Mouse (Mus musculus): ENCODE measurements around the gene Kcnn4.
A peak's percentile ranks its signal among the peaks of the same experiment; 100 is the strongest.

Kcnn4 gene

DNA sequence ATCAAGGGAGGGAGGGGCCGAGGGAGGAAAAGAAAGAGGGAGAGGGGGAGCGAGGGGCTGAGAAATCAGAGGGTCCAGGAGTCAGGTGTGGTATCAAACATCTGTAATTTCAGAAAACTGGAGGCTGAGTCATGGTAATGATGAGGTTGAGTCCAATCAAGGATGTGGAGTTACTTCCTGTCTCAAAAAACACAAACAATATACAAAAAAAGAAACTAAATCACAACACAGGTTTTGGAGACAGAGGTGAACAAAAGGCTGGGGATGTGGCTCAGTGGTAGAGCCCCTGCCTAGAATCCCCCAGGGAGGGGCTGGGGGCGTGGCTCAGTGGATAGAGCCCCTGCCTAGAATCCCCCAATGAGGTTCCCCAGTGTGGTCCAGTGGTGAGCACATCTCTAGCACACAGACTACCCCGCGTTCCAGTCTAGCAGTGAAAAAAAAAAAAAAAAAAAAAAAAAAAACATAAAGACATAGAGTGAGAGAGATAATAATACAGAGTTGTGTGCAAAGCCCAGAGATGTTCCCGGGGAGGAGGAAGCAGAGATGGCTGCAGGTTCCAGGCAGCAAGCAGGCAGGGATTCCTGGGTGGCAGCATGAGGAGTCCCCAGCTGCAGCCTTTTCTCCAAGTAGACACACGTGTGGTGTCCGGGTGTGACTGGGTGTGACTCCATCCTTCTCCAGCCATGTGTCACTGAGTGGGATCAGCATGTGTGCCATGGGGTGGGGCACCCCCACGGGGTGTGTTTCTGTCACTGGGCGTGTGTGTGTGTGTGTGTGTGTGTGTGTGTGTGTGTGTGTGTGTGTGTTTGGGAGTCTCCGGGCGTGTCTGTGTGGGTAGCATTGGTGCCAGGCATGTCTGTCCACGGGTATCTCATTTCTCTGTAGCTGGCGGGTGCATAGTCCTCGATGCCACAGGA is 3.1 kb upstream of the Kcnn4 start:
- DNase-seq, result no peak

DNA sequence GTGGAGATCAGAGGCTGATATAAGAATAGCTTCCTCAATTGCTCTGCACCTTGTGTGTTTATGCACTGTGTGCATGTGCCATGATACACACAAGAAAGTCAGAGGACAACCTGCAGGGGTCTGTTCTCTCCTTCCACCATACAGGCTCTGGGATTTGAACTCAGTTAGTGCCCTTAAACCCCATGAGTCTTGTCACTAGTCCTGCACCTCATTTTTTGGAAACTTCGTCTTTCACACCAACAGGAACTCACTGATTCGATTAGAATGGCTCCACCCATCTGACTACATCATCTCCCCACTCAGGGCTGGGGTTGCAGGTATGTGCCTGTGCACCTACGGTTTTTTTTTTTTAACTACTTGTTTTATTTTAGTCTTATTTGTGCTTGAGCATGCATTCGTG is 1.8 kb upstream of the Kcnn4 start:
- DNase-seq, result no peak

DNA sequence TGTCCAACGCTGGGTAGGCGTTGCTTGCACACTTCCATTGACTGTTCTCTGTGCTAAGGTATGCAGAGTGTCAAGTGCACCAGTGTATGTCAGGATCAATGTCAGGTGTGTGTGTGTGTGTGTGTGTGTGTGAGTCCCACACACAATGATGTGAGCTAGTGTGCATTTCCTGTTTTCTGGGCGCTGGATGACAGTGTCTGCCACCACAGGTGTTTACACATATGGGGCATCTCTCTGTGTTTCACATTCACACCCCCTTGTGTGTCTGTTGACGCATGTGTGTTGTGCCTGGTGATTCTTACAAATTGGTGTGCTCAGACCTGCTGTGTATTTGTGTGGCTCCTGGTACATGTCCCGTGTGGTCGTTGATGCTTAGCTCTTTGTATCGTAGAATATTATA is 1.1 kb upstream of the Kcnn4 start:
- no peak for DNase-seq

DNA sequence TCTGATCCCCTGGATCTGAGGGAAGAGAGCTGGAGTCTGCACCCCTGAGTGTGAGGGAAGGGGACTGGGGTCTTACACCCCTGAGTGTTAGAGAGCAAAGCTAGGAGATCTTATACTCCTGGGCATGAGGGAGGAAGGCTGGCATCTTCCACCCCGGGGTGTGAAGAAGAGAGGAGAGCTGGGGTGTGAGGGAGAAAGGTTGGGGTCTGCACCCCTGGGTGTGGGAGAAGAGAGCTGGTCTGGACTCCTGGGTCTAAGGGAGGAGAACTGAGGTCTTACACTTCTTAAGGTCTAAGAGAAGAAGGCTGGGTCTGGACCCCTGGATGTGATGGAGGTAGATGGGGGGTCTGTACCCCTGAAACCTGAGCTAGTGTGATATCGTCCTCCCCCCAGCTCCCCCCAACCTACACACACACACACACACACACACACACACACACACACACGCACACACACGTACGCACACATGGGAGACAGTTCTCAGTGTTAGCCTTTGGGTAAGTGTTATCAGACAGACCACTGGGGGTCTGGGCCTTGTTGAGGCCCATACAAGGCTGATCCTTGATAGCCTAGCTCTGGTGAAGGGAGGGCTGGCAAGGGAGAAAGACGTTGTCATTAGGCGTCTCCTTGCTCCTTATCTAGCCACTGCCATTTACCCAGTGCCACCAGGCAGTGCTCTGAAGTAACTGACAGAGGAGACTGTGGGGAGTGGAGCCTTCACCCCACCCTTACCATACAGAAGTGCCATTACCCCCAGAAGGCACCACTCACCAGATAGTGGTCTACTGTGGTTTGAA is 1.1 kb downstream of the Kcnn4 start:
- no peak for DNase-seq

DNA sequence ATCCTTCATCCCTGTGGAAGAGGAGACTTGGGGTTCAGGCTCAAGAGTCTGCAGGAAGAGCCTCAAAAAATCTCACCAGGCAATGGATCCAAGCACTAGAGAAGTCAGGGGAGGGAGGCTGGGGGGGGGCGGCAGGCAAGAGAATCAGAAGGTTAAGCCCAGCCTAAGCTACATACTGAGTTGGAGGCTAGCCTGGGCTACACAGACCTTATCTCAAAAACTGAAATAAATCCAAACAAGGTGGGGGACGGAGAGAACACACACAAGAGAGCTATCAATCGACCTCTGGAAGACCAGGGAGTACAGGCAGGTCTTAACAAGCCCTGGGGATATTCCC is 1.7 kb downstream of the Kcnn4 start:
- no peak for DNase-seq

DNA sequence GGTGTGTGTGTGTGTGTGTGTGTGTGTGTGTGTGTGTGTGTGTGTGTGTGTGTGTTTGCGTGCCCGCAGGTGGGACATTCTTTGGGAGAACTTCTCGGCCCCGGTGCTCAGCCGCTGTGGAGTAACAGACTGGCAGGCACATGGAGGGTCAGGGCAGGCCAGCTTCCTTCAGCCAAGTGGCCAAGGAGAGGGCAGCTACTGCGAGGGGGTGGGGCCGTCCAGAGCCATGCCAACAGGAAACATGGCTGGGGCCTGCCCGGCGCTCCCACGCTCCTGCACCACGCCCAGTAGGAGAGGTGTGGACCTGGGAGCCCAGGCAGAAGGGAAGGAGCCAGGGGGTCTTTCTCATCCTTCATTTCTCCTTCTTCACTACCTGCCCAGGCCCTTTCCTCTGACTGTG is 2.2 kb downstream of the Kcnn4 start:
- DNase-seq, result no peak

DNA sequence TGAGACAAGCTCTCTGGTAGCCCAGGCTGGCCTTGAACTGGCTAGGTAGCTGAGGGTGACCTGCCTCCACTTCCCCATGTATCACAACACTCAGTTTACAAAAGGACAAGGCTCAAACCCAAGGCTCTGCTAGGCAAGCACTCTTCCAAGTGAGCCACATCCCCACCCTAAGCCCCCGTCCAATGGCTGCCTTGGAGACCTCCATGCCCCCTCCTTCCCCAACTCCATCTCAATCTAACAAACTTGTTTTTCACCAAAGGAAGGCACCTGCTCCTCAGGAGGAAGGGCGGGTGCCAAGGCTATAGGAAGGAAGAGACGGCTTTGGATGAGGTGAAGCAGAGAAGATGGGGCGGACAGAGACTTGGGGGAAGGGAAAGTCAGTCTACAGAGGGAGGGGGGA is 2.7 kb downstream of the Kcnn4 start:
- DNase-seq, result no peak

DNA sequence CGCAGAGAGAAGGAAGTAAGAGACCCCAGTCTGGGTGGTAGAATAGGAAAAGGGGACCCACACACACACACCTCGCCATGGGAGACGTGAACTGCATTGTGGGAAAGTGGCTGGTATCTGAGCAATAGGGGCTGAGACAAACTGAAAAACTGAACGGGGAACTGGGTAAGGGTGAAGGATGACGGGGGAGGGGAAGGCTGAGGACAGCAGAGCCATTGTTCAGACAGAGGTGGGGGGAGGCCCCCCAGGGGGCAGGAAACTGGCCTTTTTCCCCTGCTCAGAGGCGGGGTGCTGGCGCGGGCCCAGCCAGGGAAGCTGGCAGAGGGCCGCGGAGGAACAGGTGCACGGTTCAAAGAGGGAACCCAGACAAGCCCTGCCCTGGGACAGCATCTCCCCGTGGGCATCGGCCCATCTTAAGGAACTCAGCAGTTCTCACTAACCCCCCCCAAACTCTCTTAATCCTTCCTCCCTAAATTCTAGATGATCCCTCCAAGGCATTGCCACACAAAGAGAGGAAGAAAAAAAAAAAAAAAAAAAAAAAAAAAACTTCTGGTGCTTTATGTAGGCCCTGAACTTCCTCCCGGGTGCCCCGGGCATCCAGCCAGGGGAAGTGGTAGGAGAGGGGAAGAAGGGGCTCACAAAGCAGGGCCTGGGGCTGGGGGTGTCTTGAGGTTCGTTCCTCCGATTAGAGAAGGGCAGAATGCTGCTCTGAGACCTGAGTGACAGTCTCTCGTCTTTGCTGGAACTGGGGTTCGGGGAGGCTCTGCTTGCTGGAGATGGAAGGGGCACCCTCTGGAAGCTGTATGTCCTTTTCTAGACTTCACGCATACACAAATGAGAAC is 3.7 kb downstream of the Kcnn4 start:
- DNase-seq, result peak; percentile 33

DNA sequence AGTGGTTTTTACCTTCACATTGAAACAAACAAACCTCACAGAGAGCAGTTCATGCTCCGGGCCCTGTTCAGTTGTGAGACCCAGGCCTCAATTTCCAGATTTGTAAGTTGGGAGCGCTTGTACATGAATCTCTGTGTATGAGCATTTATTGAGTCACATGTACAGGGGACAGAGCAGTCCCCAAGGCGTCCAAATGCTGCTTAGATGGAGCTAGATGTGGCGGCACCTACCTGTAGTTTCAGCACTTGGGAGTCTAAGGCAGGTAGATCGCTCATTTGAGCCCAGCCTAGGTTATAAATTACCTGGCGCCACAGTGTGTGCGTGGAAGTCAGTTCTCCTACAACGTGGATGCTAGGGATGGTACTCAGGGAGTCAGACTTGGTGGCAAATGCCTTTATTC is 6.4 kb downstream of the Kcnn4 start:
- DNase-seq, result no peak

DNA sequence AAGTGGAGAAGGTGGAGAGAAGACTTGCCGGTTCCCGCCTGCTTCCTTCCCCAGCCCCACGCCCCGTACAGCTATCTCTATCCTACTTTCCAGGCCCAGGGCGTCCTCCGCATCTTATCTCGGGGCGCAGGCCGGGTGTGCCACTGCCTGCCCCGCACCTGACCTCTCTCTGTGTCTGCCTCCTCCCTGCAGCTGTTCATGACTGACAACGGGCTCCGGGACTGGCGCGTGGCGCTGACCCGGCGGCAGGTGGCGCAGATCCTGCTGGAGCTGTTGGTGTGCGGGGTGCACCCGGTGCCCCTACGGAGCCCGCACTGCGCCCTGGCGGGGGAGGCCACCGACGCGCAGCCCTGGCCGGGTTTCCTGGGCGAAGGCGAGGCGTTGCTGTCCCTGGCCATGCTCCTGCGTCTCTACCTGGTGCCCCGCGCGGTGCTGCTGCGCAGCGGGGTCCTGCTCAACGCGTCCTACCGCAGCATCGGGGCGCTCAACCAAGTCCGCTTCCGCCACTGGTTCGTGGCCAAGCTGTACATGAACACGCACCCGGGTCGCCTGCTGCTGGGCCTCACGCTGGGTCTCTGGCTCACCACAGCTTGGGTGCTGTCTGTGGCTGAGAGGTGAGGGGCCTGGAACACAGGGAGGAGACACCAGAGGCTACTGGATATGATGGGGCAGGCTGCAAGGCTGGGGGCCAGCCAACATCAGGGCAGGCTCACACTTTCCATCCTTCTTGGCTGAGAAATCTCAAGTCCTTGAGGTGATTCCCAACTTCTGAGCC is 7.2 kb downstream of the Kcnn4 start:
- peak; percentile 33 for DNase-seq

DNA sequence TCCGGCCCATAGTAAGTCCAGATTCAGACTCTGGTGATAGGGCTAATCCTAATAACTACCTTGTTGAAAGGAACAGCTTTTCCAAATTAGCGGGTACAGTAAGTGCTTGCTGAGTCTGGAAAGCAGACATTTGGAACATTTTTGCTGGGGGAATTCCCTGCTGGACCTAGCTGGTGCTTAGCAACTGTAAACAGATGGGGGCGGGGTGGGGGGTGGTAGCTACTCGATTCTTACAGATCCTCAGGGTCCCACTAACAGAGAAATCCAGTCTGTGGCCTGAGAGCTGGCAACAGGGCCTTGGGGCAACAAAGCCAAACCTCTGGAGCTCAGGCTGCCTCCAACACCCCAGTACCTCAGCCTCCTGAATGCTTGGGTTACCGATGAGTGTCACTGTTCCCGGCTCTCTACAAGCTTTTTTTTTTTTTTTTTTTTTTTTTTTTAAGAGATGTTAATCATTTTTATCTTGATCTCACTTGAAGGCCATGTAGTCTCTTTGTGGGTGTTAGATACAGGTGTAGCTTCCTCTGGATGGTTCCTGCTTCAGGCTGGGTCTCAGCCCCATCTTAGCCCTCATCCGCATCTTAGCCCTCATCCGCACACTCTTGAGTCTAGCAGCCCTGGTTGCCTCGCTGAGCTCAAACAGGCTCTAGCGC is 8.1 kb downstream of the Kcnn4 start:
- DNase-seq, result no peak

DNA sequence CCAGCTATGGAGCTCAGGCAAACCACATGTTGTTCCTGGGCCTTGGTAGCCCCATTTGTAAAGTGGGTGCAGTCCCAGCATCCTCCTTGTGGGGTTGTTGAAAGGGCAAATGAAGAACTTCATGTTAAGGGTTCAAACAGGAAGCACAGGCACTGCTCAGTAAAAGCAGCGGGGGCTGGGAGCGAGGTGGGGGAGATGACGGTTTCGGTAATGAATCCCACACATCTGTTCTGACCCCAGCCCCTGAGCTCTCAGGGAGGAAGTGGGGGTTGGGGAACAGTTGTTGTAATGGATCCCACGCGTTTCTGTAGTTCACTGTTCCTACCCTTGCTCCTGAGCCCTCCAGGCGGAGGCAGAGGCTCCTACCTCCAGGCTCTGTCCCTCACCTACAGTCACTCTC is 9.9 kb downstream of the Kcnn4 start:
- no peak for DNase-seq

DNA sequence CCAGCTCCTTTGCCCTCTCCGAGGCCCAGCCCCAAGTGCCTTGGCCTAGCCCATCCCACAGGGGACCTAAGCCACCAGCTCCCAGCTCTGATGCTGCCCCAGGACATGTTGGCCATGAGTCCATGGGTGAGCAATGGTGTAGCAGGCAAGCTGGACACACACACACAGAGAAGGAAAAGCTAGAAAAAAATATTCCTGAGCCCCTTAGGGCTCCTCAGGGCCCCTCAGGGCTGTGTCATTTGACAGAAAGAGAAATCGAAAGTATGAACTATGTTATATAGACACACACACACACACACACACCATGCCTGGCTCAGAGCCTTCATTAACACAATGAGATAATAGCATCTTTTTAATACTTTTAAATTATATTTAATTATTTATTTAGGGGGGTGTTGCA is 10.3 kb downstream of the Kcnn4 start:
- no peak for DNase-seq

DNA sequence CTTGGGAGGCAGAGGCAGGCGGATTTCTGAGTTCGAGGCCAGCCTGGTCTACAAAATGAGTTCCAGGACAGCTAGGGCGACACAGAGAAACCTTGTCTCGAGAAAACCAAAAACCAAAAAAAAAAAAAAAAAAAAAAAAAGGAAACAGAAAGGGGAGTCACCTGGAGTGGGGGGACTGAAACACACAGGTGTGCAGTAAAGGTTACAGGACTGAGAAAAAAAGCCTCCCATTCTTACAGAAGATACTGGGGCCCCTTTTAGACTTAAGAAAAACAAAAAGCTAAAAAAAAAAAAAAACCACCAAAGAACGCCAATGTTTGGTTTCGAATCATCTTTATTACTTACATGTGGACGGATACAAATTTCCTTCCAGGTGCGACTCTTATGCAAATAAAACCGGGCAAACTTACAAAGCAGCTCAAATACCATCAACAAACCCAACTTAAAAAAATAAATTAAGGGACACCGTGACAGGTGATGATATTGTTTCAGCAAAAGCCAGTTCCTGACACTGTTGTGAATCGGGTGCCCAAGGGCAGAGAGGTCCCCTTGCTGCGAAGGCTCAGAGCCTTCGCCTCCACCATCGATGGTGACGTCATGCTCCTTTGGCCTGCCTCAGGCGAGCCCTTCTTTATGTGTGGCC is 12.8 kb downstream of the Kcnn4 start:
- DNase-seq, result no peak

DNA sequence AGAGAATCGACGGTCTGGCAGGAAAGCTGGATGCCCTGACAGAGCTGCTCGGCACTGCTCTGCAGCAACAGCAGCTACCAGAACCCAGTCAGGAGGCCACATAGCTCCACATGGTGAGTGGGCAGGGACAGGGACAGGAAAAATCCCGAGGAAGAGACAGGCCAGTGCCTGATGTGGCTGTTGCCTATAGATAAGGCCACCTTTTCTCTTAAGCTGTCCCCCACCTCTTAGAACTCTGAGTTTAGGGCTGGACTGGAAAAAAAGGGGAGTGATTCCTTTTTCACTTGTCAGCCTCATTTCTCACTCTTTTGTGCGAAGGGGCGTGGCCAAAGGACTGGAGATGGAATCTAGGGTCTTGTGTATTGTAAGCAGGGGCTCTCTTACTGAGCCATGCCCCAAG is 14.0 kb downstream of the Kcnn4 start:
- DNase-seq, result no peak

DNA sequence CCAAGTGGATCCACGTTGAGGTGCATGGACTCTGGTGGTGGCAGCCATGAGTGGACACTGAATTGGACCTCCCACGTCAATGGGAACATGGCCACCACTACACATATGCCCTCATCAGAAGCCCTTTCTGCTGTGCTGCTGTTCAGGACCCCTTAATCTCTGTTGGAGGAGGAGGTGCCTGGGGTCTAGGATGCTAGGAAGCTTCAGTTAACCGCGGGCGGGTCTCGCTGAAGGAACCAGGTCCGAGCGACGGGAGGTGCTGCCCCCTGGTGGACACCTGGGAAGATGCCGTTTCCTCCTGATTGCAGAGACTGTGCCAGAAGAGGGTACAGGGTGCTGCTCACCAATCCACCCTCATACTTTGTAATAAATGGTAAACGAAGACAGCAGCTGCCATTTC is 14.8 kb downstream of the Kcnn4 start:
- peak; percentile 56 for DNase-seq

DNA sequence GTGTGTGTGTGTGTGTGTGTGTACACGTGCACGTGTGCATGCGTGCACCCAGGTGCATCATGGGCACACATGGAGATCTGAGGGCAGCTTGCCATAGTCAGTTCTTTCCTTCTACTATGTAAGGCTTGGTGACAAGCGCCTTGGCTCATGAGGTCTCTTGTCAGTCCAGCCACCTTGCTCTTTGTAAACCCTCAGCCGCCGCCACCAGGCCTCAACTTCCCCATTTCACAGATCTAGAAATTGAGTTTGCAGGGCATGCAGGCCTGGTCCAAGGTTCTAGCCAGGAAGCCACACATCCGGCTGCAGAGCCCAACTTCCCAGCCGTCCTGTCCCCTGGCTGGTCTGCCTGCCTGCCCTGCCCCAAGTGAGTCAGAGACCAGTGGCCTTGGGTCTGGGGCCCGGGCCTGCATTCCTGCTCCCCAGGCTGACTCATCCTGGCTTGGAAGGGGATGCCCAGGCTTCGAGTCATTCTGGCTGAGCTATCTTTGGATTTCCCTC is 17.0 kb downstream of the Kcnn4 start:
- DNase-seq, result no peak

DNA sequence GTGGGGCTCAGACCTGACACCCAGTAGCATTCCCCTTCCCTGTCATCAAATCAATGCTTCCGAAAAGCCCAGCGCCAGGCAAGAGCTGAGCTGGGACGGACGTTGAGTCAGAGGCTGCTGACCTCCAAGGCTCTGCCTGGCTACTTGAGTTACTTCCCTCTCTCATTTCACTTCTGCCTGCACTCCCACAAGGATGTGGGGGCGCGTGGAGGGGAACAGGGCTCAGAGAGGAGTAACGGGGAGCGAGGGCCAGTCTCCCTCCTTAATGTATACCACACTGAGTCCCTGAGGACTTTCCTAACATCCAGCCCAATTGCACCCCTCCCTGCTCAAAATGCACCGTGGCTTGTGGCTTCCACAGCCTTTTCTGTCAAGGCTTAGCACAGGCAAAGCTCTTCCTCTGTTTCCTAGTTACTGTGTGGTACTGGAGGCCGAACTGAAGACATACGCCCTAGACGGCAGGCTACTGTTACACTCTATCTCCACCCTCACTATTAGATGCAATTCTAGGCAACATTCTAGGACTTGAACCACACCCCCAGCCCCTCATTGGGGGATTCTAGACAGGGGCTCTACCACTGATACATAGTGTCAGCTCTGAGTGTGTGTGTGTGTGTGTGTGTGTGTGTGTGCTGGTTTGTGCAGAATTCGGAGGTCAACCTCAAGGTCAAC is 19.6 kb downstream of the Kcnn4 start:
- no peak for DNase-seq

DNA sequence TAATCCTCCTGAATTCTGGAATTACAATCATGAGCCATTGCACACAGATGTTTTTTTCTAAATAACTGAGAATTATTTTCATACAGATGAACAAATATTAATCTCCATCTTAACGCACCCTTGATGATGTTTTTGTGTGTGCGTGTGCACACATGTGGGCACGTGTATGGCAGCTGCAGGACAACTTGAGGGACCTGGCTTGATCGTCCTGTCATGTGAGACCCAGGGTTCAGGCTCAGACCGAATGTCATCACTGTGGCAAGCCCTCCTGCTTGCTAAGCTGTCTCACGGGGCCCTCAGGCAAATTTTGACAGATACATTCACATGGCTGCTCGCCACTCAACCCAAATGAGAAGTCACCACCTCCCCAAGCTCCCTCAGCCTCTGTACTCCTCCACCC is 20.4 kb downstream of the Kcnn4 start:
- DNase-seq, result no peak

DNA sequence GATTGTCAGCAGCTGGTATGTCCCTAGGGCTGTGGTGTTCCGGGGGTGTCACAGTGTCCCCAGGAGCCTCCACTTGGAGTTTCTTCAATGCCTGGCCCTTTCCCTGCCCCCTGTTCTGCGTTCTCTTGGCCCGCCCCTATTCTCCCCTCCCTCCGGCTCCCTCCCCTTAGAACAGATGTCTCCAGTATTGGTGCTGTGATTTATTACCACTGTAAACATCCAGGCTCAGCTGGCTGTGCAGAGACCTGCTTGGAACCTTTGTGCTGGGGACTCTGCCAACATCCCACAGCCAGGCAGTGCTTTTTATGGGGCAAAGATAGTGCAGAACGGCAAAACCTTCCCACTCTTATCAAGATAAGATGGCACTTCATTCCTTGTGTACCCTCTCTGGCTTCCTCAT is 21.0 kb downstream of the Kcnn4 start:
- DNase-seq, result no peak

DNA sequence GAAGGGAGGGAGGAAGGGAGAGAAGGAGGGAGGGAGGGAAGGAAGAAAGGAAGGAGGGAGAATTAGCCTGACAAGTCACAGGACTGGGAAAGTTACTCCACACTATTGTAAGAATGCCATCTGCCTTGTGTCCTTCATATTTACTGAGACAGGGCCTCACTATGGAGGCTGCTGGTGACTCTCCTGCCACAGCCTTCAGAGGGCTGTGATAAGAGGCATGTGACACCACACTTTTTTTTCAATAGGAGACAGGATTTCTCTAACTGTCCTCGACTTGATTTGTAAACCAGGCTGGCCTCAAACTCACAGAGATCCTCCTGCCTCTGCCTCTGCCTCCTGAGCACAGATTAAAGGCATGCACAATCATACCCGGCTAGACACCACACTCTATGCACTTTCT is 21.6 kb downstream of the Kcnn4 start:
- no peak for DNase-seq
